In the genomic region with DNA sequence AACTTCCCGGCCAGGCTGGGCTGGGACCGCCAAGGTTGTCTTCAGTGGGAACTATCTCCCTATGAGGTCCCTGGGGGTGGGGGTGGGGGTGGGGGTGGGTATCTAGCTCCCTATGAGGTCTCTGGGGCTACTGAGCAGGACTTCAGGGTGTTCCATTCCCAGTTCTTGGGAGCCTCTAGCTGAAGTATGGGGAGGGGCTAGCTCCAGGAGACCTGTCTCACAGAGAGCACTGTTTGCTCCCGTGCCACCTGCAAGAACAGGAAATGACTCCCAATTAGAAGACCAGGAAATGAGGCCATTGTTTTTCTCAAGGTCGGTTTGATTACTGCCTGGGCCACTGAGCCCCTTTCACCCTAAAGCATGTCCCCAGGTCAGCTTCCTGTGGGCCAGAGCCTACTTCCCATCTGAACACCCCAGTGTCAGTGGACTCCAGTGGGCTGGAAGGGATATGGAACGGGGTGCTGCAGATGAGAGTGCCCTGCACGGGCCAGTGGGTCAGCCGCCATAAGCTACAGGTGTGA, we compare ENCODE assay signal across 13 mouse cellular contexts. TPM values are rescaled to one million over a fixed set of nuclear protein-coding genes. Genes with fewer than 3 reads are reported as not detected.
A peak's percentile ranks its signal among the peaks of the same experiment; 100 is the strongest.
DNase-seq lines count a peak whose midpoint lies in the region; ATAC-seq and TF ChIP-seq lines count a peak whose summit lies in the region.
"Had no signal": no experiment of that assay in that cellular context is flagged by ENCODE, and none has a peak within 500 bp of the region (broad histone marks: within the 10 kb centered on the region; RNA-seq: fewer than 3 reads in every experiment).

No protein-coding gene starts in this region.

- H3K27ac ChIP-seq in heart, postnatal 0 days (ENCODE audit: low read depth) = peak overlapping the region; percentile 2; the same call in 1 of the 2 replicates
- H3K27ac ChIP-seq in lung, embryonic 14.5 days (ENCODE audit: low read depth) = peak overlapping the region; percentile 73
- H3K27ac ChIP-seq in embryonic facial prominence, embryonic 10.5 days (replicated peaks) = peak overlapping the region; percentile 54
- H3K27ac ChIP-seq in liver, postnatal 0 days (ENCODE audit: low read depth) = peak overlapping the region; percentile 62
- H3K27ac ChIP-seq: liver, embryonic 14.5 days; neural tube, embryonic 15.5 days had no signal

- H3K27me3 ChIP-seq in heart, postnatal 0 days (ENCODE audit: control insufficient read depth, insufficient read depth, low read length) = no peaks in the 10 kb centered on the region
- no peaks in the 10 kb centered on the region for H3K27me3 ChIP-seq in lung, embryonic 14.5 days (ENCODE audit: insufficient read depth, low read length)
- H3K27me3 ChIP-seq in embryonic facial prominence, embryonic 10.5 days (replicated peaks; ENCODE audit: low read depth, poor library complexity, severe bottlenecking) = 0 out of 2 replicates have a peak, but pooled peaks cover 3% of the 10 kb centered on the region
- H3K27me3 ChIP-seq in liver, postnatal 0 days (ENCODE audit: insufficient read depth, low read length) = no peaks in the 10 kb centered on the region
- H3K27me3 ChIP-seq: neural tube, embryonic 15.5 days had no signal

- no peak overlapping the region for H3K9ac ChIP-seq in heart, postnatal 0 days (replicated peaks; ENCODE audit: low read depth, low read length)
- H3K9ac ChIP-seq in lung, embryonic 14.5 days = no peak overlapping the region
- no peak overlapping the region; the same call in 1 of the 2 replicates for H3K9ac ChIP-seq in liver, postnatal 0 days (replicated peaks)
- H3K9ac ChIP-seq: liver, embryonic 14.5 days; neural tube, embryonic 15.5 days had no signal

- no peak overlapping the region for H3K4me2 ChIP-seq in heart, postnatal 0 days (ENCODE audit: low read depth, low read length)
- no peak overlapping the region for H3K4me2 ChIP-seq in lung, embryonic 14.5 days
- no peak overlapping the region for H3K4me2 ChIP-seq in liver, postnatal 0 days (ENCODE audit: low read depth, low read length)
- H3K4me2 ChIP-seq: neural tube, embryonic 15.5 days had no signal

- ATAC-seq in heart, postnatal 0 days (ENCODE audit: insufficient read depth, low read depth) = peak; percentile 18; the same call in 1 of the 2 replicates
- ATAC-seq in lung, embryonic 14.5 days (ENCODE audit: insufficient read depth) = no peak
- peak; percentile 14; the same call in 1 of the 2 replicates for ATAC-seq in liver, postnatal 0 days

- H3K36me3 ChIP-seq in heart, postnatal 0 days (replicated peaks; ENCODE audit: control insufficient read depth, insufficient read depth, low read length) = peaks cover 9% of the 10 kb centered on the region; the same call in 1 of the 2 replicates
- H3K36me3 ChIP-seq in lung, embryonic 14.5 days (ENCODE audit: insufficient read depth) = 0 out of 2 replicates have a peak, but pooled peaks cover 7% of the 10 kb centered on the region
- no peaks in the 10 kb centered on the region for H3K36me3 ChIP-seq in embryonic facial prominence, embryonic 10.5 days (replicated peaks)
- H3K36me3 ChIP-seq in liver, postnatal 0 days (replicated peaks; ENCODE audit: insufficient read depth, low read length) = peaks cover 6% of the 10 kb centered on the region; the same call in 1 of the 2 replicates
- H3K36me3 ChIP-seq: neural tube, embryonic 15.5 days had no signal

- no peak for TF ChIP-seq CTCF in heart, postnatal 0 days (IDR thresholded peaks at IDR 0.05; ENCODE audit: low read depth)
- TF ChIP-seq CTCF in lung, embryonic 14.5 days (IDR thresholded peaks at IDR 0.05; ENCODE audit: low read depth) = no peak
- no peak for TF ChIP-seq CTCF in liver, postnatal 0 days (IDR thresholded peaks at IDR 0.05; ENCODE audit: low read depth)

- peaks cover 20% of the 10 kb centered on the region for H3K4me1 ChIP-seq in heart, postnatal 0 days (ENCODE audit: control insufficient read depth, insufficient read depth)
- peaks cover 7% of the 10 kb centered on the region; the same call in 1 of the 2 replicates for H3K4me1 ChIP-seq in lung, embryonic 14.5 days (ENCODE audit: insufficient read depth)
- H3K4me1 ChIP-seq in embryonic facial prominence, embryonic 10.5 days = peaks cover 51% of the 10 kb centered on the region
- peaks cover 14% of the 10 kb centered on the region for H3K4me1 ChIP-seq in liver, postnatal 0 days (ENCODE audit: insufficient read depth)

- WGBS in heart, postnatal 0 days = 51% methylated on average over 7 of the region's 7 CpGs
- WGBS in lung, embryonic 14.5 days = 41% methylated on average over 7 of the region's 7 CpGs
- 64% methylated on average over 7 of the region's 7 CpGs for WGBS in embryonic facial prominence, embryonic 10.5 days
- 28% methylated on average over 7 of the region's 7 CpGs for WGBS in liver, postnatal 0 days (ENCODE audit: insufficient replicate concordance)

- no peak for TF ChIP-seq EP300 in heart, postnatal 0 days (IDR thresholded peaks at IDR 0.05; ENCODE audit: low read depth)
- TF ChIP-seq EP300 in liver, postnatal 0 days (IDR thresholded peaks at IDR 0.05; ENCODE audit: low read depth) = no peak

- no peaks in the 10 kb centered on the region for H3K9me3 ChIP-seq in heart, postnatal 0 days (replicated peaks; ENCODE audit: control insufficient read depth, low read length)
- H3K9me3 ChIP-seq in lung, embryonic 14.5 days (ENCODE audit: low read depth, low read length) = no peaks in the 10 kb centered on the region
- no peaks in the 10 kb centered on the region for H3K9me3 ChIP-seq in embryonic facial prominence, embryonic 10.5 days
- no peaks in the 10 kb centered on the region for H3K9me3 ChIP-seq in liver, postnatal 0 days (ENCODE audit: low read length)
- H3K9me3 ChIP-seq: neural tube, embryonic 15.5 days had no signal

- no peak for DNase-seq in heart, postnatal 0 days (ENCODE audit: low spot score)
- DNase-seq in heart, postnatal 4 days = no peak
- peak; percentile 45 for DNase-seq in lung, embryonic 14.5 days
- DNase-seq in lung, postnatal 36 days = no peak
- DNase-seq in embryonic facial prominence, embryonic 10.5 days (ENCODE audit: low spot score) = no peak
- no peak for DNase-seq in liver, postnatal 0 days
- DNase-seq in frontal cortex, postnatal 25 days (ENCODE audit: low spot score in 2 of 2) = no peak
- no peak for DNase-seq in Muller cell, postnatal 12 days (ENCODE audit: inconsistent ontology term)
- DNase-seq: cerebellum, postnatal 25 days; kidney, postnatal 25 days; thymus, postnatal 14 days had no signal

- H3K4me3 ChIP-seq in heart, postnatal 0 days (ENCODE audit: low read depth, low read length) = no peak overlapping the region
- H3K4me3 ChIP-seq in lung, embryonic 14.5 days (ENCODE audit: low read depth, low read length) = no peak overlapping the region
- no peak overlapping the region for H3K4me3 ChIP-seq in embryonic facial prominence, embryonic 10.5 days
- no peak overlapping the region for H3K4me3 ChIP-seq in liver, postnatal 0 days (ENCODE audit: low read depth, low read length)
- H3K4me3 ChIP-seq: neural tube, embryonic 15.5 days had no signal

RNA-seq across cellular contexts. Expression of a gene that starts 29.8 kb away (rescaled TPM):
- total RNA-seq in heart, postnatal 0 days (2014; rRNA removed; ENCODE audit: low replicate concordance) = 63.9 and 88.0 TPM in 2 replicates
- 29.1 and 36.6 TPM in 2 replicates for polyA plus RNA-seq in heart, postnatal 0 days (2015; fragmentation: Nextera tagmentation; extraction: Ambion mirVana)
- 10 to 100 TPM; 14.8 to 19.6 TPM for total RNA-seq in heart, postnatal 4 days (2021)
- 29.5 and 34.7 TPM in 2 replicates for polyA plus RNA-seq in lung, embryonic 14.5 days (2014; fragmentation: Nextera tagmentation; extraction: Ambion mirVana)
- polyA plus RNA-seq in embryonic facial prominence, embryonic 10.5 days (2016; fragmentation: Nextera tagmentation; extraction: Ambion mirVana) = 25.2 and 26.4 TPM in 2 replicates
- 36.2 and 39.1 TPM in 2 replicates for polyA plus RNA-seq in liver, postnatal 0 days (2015; fragmentation: Nextera tagmentation; extraction: Ambion mirVana)

Comparison
In these comparisons a context has a peak if more than half of its experiments do, and no peak if none do; other contexts are left out.
1. H3K27ac ChIP-seq: peak in every context shown above with its lines; median percentile 73 in lung, embryonic 14.5 days; 62 in liver, postnatal 0 days; 54 in embryonic facial prominence, embryonic 10.5 days; 2 in heart, postnatal 0 days.